Mouse (Mus musculus): ENCODE measurements around the gene Rfx7.

DNA sequence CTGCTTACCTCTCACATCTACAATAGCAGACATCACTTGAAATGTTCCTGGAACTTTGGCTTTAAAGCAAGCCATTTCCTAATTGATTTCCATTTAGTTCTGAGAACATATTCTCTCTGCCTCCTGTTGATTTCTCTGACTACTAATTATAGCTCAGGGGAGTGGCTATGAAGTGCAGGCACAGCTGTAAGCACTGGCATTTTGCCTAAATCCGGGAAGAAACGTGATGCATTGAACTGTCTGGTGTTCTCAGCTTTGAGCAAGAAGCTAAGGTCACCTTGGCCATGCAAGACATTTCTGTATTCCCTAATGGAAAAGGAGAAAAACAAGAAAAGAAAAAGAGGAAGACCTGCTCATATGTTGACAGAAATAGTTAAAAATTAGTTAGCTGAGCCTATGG lies 96.6 kb downstream of the Rfx7 start:
- TF ChIP-seq CTCF (IDR thresholded peaks at IDR 0.05; ENCODE audit: insufficient read depth, low read depth, low read length) (no peak), POLR2A (IDR thresholded peaks at IDR 0.05; ENCODE audit: insufficient read depth, low read depth, low read length) (no peak)

All from olfactory bulb, adult 2 months (tissue).